Mouse (Mus musculus) small intestine, adult 2 months (tissue): ENCODE measurements around the gene Lrrn2.

Source experiments
- CTCF ChIP-seq: fragments of 200-500 bp; IDR thresholded peaks from 2 replicates; pipeline ENCODE4 v1.5.1; 2012; ENCODE audit warnings: low read depth, mild to moderate bottlenecking, control low read depth, inconsistent platforms, low read length, moderate library complexity, mixed read lengths; ENCODE audit not compliant: insufficient replicate concordance, insufficient read length; ENCODE audit errors: extremely low read depth
- POLR2A ChIP-seq: fragments of 200-500 bp; IDR thresholded peaks from 2 replicates; pipeline ENCODE4 v1.6.1; 2012; ENCODE audit warnings: low read depth, mild to moderate bottlenecking, control low read depth, inconsistent platforms, low read length, moderate library complexity

- no peak for TF ChIP-seq CTCF
- no peak for TF ChIP-seq POLR2A
Measured at GRCm38 (mm10) chr1:132930291-132930690, 50.2 kb downstream of the Lrrn2 start.
